Comparison of ENCODE assay signal across 22 mouse cellular contexts in the genomic region with DNA sequence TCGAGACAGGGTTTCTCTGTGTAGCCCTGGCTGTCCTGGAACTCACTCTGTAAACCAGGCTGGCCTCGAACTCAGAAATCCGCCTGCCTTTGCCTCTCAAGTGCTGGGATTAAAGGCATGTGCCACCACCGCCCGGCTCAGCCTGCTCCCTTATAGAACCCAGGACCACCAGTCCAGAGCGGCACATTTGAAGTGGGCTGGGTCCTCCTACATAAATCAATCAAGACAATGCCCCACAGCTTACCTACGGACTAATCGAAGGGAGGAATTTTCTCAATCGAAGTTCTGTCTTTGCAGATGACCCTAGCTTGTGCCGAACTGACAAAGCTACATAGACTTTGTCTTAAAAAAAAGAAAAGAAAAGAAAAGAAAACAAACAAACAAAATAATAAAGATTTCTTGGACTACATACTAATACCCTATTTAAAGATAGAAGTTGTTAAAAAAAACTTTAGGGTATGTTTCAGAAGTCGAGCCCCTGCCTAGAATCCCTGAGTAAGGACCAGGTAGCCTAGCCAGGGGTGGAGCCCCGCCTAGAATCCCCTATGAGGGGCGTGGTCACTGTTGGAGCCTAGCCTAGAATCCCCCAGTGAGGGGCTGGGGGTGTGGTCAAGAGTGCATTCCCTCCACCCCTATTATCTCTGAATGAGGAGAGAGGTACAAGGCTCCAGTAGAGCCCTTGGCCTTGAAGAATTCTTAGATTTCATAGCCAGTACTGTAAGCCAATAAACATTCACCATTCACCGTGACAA. TPM values are rescaled to one million over a fixed set of nuclear protein-coding genes. Genes with fewer than 3 reads are reported as not detected.
"Had no signal": no experiment of that assay in that cellular context is flagged by ENCODE, and none has a peak within 500 bp of the region (broad histone marks: within the 10 kb centered on the region; RNA-seq: fewer than 3 reads in every experiment).

No protein-coding gene starts in this region.

- DNase-seq: kidney, adult 18-20 months; kidney, postnatal 10 days; kidney, postnatal 4 days; lung, embryonic 14.5 days; lung, postnatal 14 days; right cerebral cortex, postnatal 14 days; thymus, adult 18-20 months; thymus, postnatal 25 days had no signal

- H3K4me3 ChIP-seq: layer of hippocampus, adult 2 months; left cerebral cortex, adult 2 months; limb, embryonic 15.5 days; liver, embryonic 15.5 days; midbrain, embryonic 13.5 days; stomach, embryonic 15.5 days had no signal

- H3K9me3 ChIP-seq: limb, embryonic 15.5 days; liver, embryonic 15.5 days; midbrain, embryonic 13.5 days; stomach, embryonic 15.5 days had no signal

- H3K4me1 ChIP-seq: limb, embryonic 15.5 days; midbrain, embryonic 13.5 days; stomach, embryonic 15.5 days had no signal

- H3K9ac ChIP-seq: limb, embryonic 15.5 days; liver, embryonic 15.5 days; lung, embryonic 14.5 days; midbrain, embryonic 13.5 days; stomach, embryonic 15.5 days had no signal

- H3K36me3 ChIP-seq: limb, embryonic 15.5 days; liver, embryonic 15.5 days; midbrain, embryonic 13.5 days; stomach, embryonic 15.5 days had no signal

- H3K27ac ChIP-seq: layer of hippocampus, adult 2 months; left cerebral cortex, adult 2 months; limb, embryonic 15.5 days; liver, embryonic 15.5 days; midbrain, embryonic 13.5 days; stomach, embryonic 15.5 days had no signal

- H3K4me2 ChIP-seq: limb, embryonic 15.5 days; liver, embryonic 15.5 days; lung, embryonic 14.5 days; midbrain, embryonic 13.5 days; stomach, embryonic 15.5 days had no signal

- ATAC-seq: midbrain, embryonic 13.5 days had no signal

- H3K27me3 ChIP-seq: stomach, embryonic 15.5 days had no signal

RNA-seq across cellular contexts. Expression of gene Acer1, which starts 7.8 kb away (rescaled TPM):
- total RNA-seq: layer of hippocampus, adult 2 months; layer of hippocampus, postnatal 14 days; left cerebral cortex, adult 2 months; left cerebral cortex, postnatal 25 days; midbrain, postnatal 0 days had no signal
- polyA plus RNA-seq: kidney, embryonic 14.5 days; limb, embryonic 11.5 days; liver, embryonic 15.5 days; lung, embryonic 14.5 days; midbrain, embryonic 13.5 days; midbrain, postnatal 0 days; neural tube, embryonic 14.5 days; spleen, adult 2 months had no signal

RNA-seq across cellular contexts. Expression of gene Pspn, which starts 25.7 kb away (rescaled TPM):
- total RNA-seq: layer of hippocampus, adult 2 months; layer of hippocampus, postnatal 14 days; left cerebral cortex, adult 2 months; left cerebral cortex, postnatal 25 days; midbrain, postnatal 0 days had no signal
- polyA plus RNA-seq: limb, embryonic 15.5 days; liver, embryonic 15.5 days; midbrain, embryonic 13.5 days; neural tube, embryonic 14.5 days; spleen, adult 2 months; urinary bladder, adult 2 months had no signal
